Mouse (Mus musculus) bone marrow, adult 2 months (tissue): ENCODE data around the gene Serp2. TPM values are rescaled to one million over a fixed set of nuclear protein-coding genes. Genes with fewer than 3 reads are reported as not detected.
"Not testable (repeated sequence)": the region's sequence is repeated elsewhere in the genome, so short reads cannot be mapped to it uniquely, and the experiment has no call there.

ENCODE experiments used
- H3K27ac ChIP-seq: fragments of 200-500 bp; 2 replicates; pipeline ENCODE4 v1.5.1; 2012; ENCODE audit warnings: low read depth, mild to moderate bottlenecking, control low read depth, inconsistent platforms, low read length; ENCODE audit not compliant: control insufficient read depth, poor library complexity, insufficient read depth
- H3K4me1 ChIP-seq: fragments of 200-500 bp; 2 replicates; pipeline ENCODE4 v1.6.1; 2011; ENCODE audit warnings: low read length; ENCODE audit not compliant: control insufficient read depth, insufficient read depth
- H3K4me3 ChIP-seq: fragments of 200-500 bp; replicated peaks from 2 replicates; pipeline ENCODE3; 2011; ENCODE audit warnings: mild to moderate bottlenecking, low read depth, low read length, control low read depth; ENCODE audit not compliant: control insufficient read depth
- CTCF ChIP-seq: fragments of 200-500 bp; IDR thresholded peaks from 2 replicates; pipeline ENCODE4 v1.5.1; 2011; ENCODE audit warnings: low read length, control low read depth; ENCODE audit not compliant: control insufficient read depth, insufficient read depth
- POLR2A ChIP-seq: fragments of 200-500 bp; IDR thresholded peaks from 2 replicates; pipeline ENCODE4 v1.6.1; 2011; ENCODE audit warnings: low read depth, mild to moderate bottlenecking, control low read depth, low read length, borderline replicate concordance; ENCODE audit not compliant: control insufficient read depth
- WGBS: fragments of 180-500 bp; shearing (Covaris S2); methylation state at CpG from one replicate; pipeline ENCODE4 v1.1.7; 2018; 5-methylcytosine and 5-hydroxymethylcytosine counted together
- polyA plus RNA-seq: library from polyadenylated mRNA; stranded (reverse); fragments of >200 nt; gene quantifications from 2 replicates; pipeline ENCODE4 v1.2.4, GENCODE M21; 2011; ENCODE audit warnings: low replicate concordance; ENCODE audit not compliant: missing spikeins, insufficient read depth, insufficient read length

Gene Serp2
- polyA plus RNA-seq, 1 experiment, result not detected

DNA sequence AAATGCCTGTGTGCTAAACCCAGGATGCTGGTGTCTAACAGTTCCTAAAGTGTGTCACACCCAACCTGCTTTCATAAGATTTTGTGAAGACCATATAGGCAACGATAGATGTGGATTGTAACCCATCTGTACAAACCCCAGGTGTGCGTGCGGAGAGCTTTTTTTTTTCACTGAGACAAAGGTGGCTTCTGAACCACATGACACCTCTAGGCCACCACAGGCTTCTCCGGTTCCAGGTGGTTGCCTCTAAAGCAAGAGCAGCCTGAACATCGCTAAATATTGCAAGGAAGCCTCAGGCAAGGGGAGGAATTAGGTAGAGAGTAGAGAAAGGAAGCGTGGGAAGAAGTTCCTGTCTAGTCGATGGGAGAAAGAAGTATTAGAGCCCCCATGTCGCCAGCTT is 10.0 kb upstream of the Serp2 start:
- no peak overlapping the region for H3K27ac ChIP-seq
- TF ChIP-seq CTCF, result no peak
- no peak for TF ChIP-seq POLR2A

DNA sequence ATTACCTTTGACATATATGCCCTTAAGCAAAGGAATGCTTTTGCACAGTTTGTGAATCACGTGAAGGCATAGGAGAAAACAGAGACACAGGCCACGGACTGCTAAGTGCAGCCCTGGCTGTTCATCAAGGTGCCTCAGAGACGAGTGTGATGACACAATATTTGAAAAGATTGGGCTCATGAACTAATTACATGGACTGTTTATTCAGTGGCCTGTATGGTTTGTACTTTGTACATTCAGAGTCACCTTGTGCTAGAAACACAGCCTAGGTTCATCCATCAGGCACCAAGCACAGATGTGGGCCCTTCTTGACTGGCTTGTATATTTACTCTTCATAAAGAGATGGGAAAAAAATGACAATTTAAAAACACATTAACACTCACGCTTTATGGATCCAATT is 9.5 kb upstream of the Serp2 start:
- TF ChIP-seq CTCF (no peak), POLR2A (no peak)
- 82% methylated on average over 4 of the region's 4 CpGs for WGBS
- Histone ChIP-seq H3K4me3 (no peak overlapping the region), H3K4me1 (peaks cover 4% of the 10 kb centered on the region), H3K27ac (no peak overlapping the region)

More for the DNA sequence above, 10.0 kb upstream of the Serp2 start:
- 76% methylated on average over 8 of the region's 8 CpGs for WGBS
- peaks cover 4% of the 10 kb centered on the region for H3K4me1 ChIP-seq
- H3K4me3 ChIP-seq, result no peak overlapping the region

DNA sequence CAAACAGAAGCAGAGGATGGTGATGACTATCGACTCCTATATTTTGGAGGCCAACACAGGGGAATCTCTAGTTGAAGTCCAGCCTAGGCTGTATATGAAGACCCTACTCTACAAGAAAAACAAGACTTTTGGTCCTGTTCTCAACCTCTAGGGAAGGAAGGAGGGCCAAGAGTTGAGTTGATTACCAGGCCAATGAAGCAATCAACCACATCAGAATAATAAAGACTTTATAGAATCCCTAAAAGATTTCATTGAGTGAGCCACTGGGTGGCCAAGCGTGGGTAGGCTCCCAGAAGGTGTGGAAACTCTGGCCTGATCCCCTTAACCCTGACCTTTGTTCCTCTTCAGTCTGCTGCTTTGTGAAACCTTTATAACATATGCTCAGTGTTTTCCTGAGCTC is 2.5 kb upstream of the Serp2 start:
- WGBS, result 75% methylated on average over 2 of the region's 2 CpGs
- no peak for TF ChIP-seq CTCF
- no peak for TF ChIP-seq POLR2A
- no peak overlapping the region for H3K4me3 ChIP-seq
- no peak overlapping the region for H3K27ac ChIP-seq
- H3K4me1 ChIP-seq, result no peaks in the 10 kb centered on the region; the same call in 1 of the 2 replicates

DNA sequence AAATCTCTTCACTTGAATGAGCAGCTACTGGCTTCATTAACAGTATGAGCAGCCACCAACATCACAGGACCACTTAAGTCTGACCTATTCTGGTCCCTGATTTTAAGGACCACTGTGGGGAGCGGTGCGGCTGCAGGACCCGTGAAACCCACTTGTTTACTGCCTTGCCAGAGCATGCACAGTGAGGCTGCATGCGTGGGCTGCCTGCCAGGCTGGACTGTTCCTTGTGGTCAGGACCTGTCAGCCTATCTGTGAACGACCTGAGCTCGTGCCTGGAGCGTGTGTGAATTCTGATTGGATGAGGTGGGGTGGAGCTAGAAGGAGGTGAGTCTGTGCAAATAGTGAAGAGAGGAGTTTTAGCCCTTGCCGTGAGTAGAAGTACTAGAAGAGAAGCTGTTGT is 1.5 kb upstream of the Serp2 start:
- WGBS, result 22% methylated on average over 8 of the region's 8 CpGs
- H3K27ac ChIP-seq, H3K4me3 ChIP-seq, H3K4me1 ChIP-seq: not testable (repeated sequence)

DNA sequence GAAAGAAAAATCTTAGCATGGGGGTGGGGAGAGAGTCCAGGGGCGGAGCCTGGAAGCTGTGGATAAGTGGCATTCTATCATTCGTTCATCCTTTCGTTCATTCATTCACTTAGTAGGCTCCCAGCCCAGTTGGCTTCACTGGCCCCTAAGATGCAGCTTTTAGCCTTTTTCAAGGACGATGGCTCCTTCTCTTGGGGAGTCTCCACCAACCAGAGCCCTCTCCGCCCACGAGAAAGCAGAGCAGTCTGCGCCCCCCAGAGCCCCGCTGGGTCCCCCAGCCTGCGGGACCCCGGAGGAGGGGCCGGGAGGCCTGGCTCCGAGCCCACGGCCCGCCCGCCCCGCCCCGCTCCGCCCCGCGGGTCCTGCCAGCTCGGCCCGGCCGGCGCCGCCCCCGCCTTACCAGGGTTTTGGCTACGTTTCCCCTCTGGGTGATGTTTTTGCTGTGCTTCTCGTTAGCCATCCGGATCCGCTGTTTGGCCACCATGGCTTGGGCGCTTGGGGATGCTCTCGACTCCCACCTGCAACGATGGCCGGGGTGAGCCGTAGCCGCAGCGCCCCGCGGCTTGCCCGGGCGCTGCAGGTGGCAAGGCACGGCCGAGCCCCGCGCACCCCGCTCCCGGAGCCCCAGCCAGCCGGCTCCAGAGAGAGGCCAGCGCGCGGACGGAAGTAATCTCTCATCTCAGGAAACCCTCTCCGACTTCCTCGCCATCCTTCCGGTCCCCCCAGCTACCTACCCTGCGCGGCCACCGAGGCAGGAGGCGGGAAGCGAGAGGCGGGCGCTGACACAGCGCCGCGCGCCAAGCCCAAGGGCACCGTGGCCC is 448 bp downstream of the Serp2 start:
- WGBS, result 3% methylated on average over 64 of the region's 67 CpGs
- Histone ChIP-seq H3K4me3 (peak overlapping the region; percentile 60), H3K4me1 (no peaks in the 10 kb centered on the region; the same call in 1 of the 2 replicates), H3K27ac (peak overlapping the region; percentile 45; the same call in 1 of the 2 replicates)
- TF ChIP-seq POLR2A, result no peak
- TF ChIP-seq CTCF, result no peak

DNA sequence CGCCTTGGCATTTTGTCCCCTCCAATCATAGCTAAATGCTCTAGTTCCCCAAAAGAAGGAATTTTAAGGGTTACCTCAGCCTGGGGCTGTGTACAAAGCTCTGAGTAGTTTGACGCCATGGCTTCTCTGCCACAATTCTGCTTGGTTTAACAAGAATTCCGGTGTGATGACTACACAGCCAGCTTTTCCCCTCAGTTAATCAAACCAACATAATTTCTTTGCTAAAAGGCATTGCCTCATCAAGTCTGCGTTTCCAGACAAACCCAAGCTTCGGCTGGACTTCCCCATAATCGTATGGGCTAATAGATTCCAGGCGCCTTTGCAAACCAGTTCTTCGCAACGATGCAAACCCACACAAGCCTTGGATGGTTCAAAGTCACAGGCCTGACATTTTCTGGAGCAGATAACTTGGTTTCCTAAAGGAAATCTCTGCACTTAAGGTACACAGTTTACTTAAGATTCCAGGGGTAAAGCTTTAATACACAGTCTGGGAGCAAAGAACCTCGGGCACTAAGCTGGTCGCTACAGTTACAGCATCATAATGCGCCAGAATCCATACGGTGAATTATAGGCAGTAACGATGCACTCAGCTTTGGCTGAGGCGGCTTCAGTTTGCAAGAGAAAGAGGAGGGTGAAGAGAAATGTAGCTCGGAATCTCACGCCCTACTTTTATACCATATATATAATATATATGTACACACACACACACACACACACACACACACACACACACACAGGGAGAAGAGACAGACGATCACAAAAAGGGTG is 1.2 kb downstream of the Serp2 start:
- 63% methylated on average over 18 of the region's 18 CpGs for WGBS
- no peaks in the 10 kb centered on the region; the same call in 1 of the 2 replicates for H3K4me1 ChIP-seq
- H3K4me3 ChIP-seq, result no peak overlapping the region
- TF ChIP-seq POLR2A (no peak), CTCF (no peak)
- H3K27ac ChIP-seq, result no peak overlapping the region

DNA sequence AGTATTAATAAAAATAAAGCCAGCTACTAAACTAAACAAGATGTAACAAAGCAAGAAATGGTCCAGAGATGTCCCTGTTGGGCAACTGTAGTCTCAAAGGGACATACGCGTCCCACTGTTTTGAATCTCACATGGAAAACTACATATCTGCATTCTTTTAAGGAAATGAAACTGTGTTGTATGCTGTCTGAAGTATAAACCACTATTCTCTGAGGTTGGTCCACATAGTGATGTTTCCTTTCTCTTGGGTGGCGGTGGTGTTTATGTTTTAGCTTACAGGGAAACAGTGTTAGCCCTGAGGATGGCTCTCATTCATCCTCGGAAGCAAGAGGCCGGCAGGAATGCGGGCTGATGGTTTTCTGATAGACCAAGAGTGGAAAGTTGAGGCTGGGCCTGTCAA is 12.6 kb downstream of the Serp2 start:
- 66% methylated on average over 6 of the region's 6 CpGs for WGBS
- TF ChIP-seq POLR2A (no peak), CTCF (no peak)
- Histone ChIP-seq H3K4me3 (no peak overlapping the region), H3K4me1 (no peaks in the 10 kb centered on the region; the same call in 1 of the 2 replicates), H3K27ac (no peak overlapping the region)

DNA sequence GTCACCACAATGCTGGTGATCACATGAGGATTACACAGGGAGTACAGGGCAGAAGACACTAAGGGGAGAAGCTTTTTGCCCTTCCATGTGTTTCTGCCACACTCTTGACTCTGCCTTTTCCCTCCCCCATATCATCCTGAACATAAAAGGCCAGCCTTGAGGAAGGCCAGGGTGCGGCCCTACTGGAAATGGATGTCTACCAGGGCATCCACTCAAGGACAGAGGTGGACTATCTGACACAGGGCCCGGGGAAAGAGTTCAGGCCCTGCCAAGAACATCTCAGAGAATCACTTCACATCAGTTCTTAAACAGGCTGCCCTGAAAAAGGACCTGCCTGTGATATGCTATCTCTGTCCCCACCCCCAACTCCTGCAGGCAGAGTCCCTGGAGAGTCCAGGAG is 15.3 kb downstream of the Serp2 start:
- no peak overlapping the region for H3K27ac ChIP-seq
- no peak for TF ChIP-seq CTCF
- no peak for TF ChIP-seq POLR2A
- no peaks in the 10 kb centered on the region; the same call in 1 of the 2 replicates for H3K4me1 ChIP-seq
- 86% methylated on average over 2 of the region's 2 CpGs for WGBS
- no peak overlapping the region for H3K4me3 ChIP-seq
